ENCODE assay signal across 19 mouse cellular contexts in genomic region chr2:69939226-69939625, GRCm38 (mm10). TPM values are rescaled to one million over a fixed set of nuclear protein-coding genes. Genes with fewer than 3 reads are reported as not detected.
DNase-seq lines count a peak whose midpoint lies in the region; ATAC-seq and TF ChIP-seq lines count a peak whose summit lies in the region.
"Had no signal": no experiment of that assay in that cellular context is flagged by ENCODE, and none has a peak within 500 bp of the region (broad histone marks: within the 10 kb centered on the region; RNA-seq: fewer than 3 reads in every experiment).

No protein-coding gene starts in this region.

- DNase-seq in MEL (ENCODE audit: low read depth, low spot score) = peak; percentile 59
- peak; percentile 28 for DNase-seq in MEL-GATA-1-ER (ENCODE audit: extremely low read depth, low read depth)
- DNase-seq in ovary, adult 18-20 months (ENCODE audit: low spot score) = no peak
- no peak for DNase-seq in adrenal gland, adult 18-20 months (ENCODE audit: low spot score in 2 of 2)
- DNase-seq: cerebellum, adult 9-11 months; forebrain, postnatal 0 days; heart, postnatal 36 days; right cerebral cortex, postnatal 25 days; thymus, postnatal 36 days had no signal

- no peaks in the 10 kb centered on the region; the same call in 1 of the 2 replicates for H3K79me2 ChIP-seq in MEL (ENCODE audit: control insufficient read depth, insufficient read depth, low read length, poor library complexity)

- H3K27me3 ChIP-seq in MEL (ENCODE audit: control insufficient read depth in 1 of 2, insufficient read depth in 2 of 2, low read length in 2 of 2) = no peaks in the 10 kb centered on the region
- H3K27me3 ChIP-seq in liver, embryonic 16.5 days (ENCODE audit: control insufficient read depth, insufficient read depth, low read depth, low read length) = no peaks in the 10 kb centered on the region
- H3K27me3 ChIP-seq in neural tube, embryonic 15.5 days (replicated peaks) = no peaks in the 10 kb centered on the region
- H3K27me3 ChIP-seq: embryonic facial prominence, embryonic 13.5 days; heart, embryonic 13.5 days; hindbrain, embryonic 15.5 days; intestine, embryonic 15.5 days; kidney, embryonic 15.5 days; midbrain, embryonic 15.5 days had no signal

- TF ChIP-seq RAD21 in MEL (IDR thresholded peaks at IDR 0.05; ENCODE audit: low read depth, low read length) = no peak

- no peak overlapping the region for H3K27ac ChIP-seq in MEL (ENCODE audit: control insufficient read depth, low read depth, low read length)
- H3K27ac ChIP-seq in liver, embryonic 16.5 days (ENCODE audit: low read length) = peak overlapping the region; percentile 70
- H3K27ac ChIP-seq in neural tube, embryonic 15.5 days (replicated peaks) = no peak overlapping the region
- H3K27ac ChIP-seq: embryonic facial prominence, embryonic 13.5 days; heart, embryonic 13.5 days; hindbrain, embryonic 15.5 days; intestine, embryonic 15.5 days; kidney, embryonic 15.5 days; midbrain, embryonic 15.5 days had no signal

- WGBS in liver, embryonic 16.5 days (ENCODE audit: insufficient replicate concordance) = 27% methylated on average over 4 of the region's 4 CpGs
- WGBS in neural tube, embryonic 15.5 days = 89% methylated on average over 4 of the region's 4 CpGs

- ATAC-seq in erythroid progenitor cell, adult 5-6 weeks (replicated peaks; ENCODE audit: low FRiP score, poor library complexity, severe bottlenecking) = peak; percentile 97
- ATAC-seq in liver, embryonic 16.5 days (ENCODE audit: low read depth) = peak; percentile 98
- ATAC-seq in neural tube, embryonic 15.5 days (ENCODE audit: low FRiP score) = no peak
- ATAC-seq: forebrain, postnatal 0 days; intestine, embryonic 15.5 days; midbrain, embryonic 15.5 days had no signal

- H3K4me2 ChIP-seq in liver, embryonic 16.5 days (ENCODE audit: low read depth, low read length) = no peak overlapping the region
- no peak overlapping the region for H3K4me2 ChIP-seq in neural tube, embryonic 15.5 days
- H3K4me2 ChIP-seq: embryonic facial prominence, embryonic 13.5 days; heart, embryonic 13.5 days; hindbrain, embryonic 15.5 days; intestine, embryonic 15.5 days; kidney, embryonic 15.5 days; midbrain, embryonic 15.5 days had no signal

- no peaks in the 10 kb centered on the region for H3K9me3 ChIP-seq in MEL (replicated peaks; ENCODE audit: insufficient read depth, low read length)
- no peaks in the 10 kb centered on the region for H3K9me3 ChIP-seq in liver, embryonic 16.5 days (replicated peaks; ENCODE audit: control insufficient read depth, low read length)
- no peaks in the 10 kb centered on the region for H3K9me3 ChIP-seq in neural tube, embryonic 15.5 days (replicated peaks)
- H3K9me3 ChIP-seq: embryonic facial prominence, embryonic 13.5 days; heart, embryonic 13.5 days; hindbrain, embryonic 15.5 days; intestine, embryonic 15.5 days; kidney, embryonic 15.5 days; midbrain, embryonic 15.5 days had no signal

- H3K36me3 ChIP-seq in MEL (ENCODE audit: control insufficient read depth in 1 of 2, insufficient read depth in 2 of 2, low read length in 2 of 2) = peaks cover 4 to 14% of the 10 kb centered on the region in 2 experiments; a peak in 3 of 4 replicates
- peaks cover 2% of the 10 kb centered on the region for H3K36me3 ChIP-seq in liver, embryonic 16.5 days (ENCODE audit: control insufficient read depth, insufficient read depth)
- peaks cover 19% of the 10 kb centered on the region for H3K36me3 ChIP-seq in neural tube, embryonic 15.5 days

- no peak for TF ChIP-seq POLR2A in MEL (IDR thresholded peaks at IDR 0.05; ENCODE audit: control insufficient read depth in 1 of 2, insufficient read depth in 1 of 2, low read depth in 1 of 2, low read length in 2 of 2, poor library complexity in 1 of 2)

- H3K9ac ChIP-seq in MEL (ENCODE audit: control insufficient read depth, low read depth, low read length, poor library complexity, severe bottlenecking) = no peak overlapping the region
- no peak overlapping the region for H3K9ac ChIP-seq in liver, embryonic 16.5 days (ENCODE audit: low read depth, low read length)
- no peak overlapping the region for H3K9ac ChIP-seq in neural tube, embryonic 15.5 days (replicated peaks)
- H3K9ac ChIP-seq: embryonic facial prominence, embryonic 13.5 days; forebrain, postnatal 0 days; heart, embryonic 13.5 days; hindbrain, embryonic 15.5 days; intestine, embryonic 15.5 days; kidney, embryonic 15.5 days; midbrain, embryonic 15.5 days had no signal

- peak; percentile 11 to 46; a peak in 3 of 4 replicates for TF ChIP-seq EP300 in MEL (IDR thresholded peaks at IDR 0.05; ENCODE audit: low read depth in 1 of 2, low read length in 2 of 2)

- no peak overlapping the region for H3K4me3 ChIP-seq in MEL (ENCODE audit: control insufficient read depth in 1 of 2, insufficient read depth in 1 of 2, low read depth in 2 of 2, low read length in 2 of 2)
- no peak overlapping the region for H3K4me3 ChIP-seq in liver, embryonic 16.5 days (ENCODE audit: low read depth, low read length)
- H3K4me3 ChIP-seq in neural tube, embryonic 15.5 days (replicated peaks) = no peak overlapping the region
- H3K4me3 ChIP-seq: embryonic facial prominence, embryonic 13.5 days; heart, embryonic 13.5 days; hindbrain, embryonic 15.5 days; intestine, embryonic 15.5 days; kidney, embryonic 15.5 days; midbrain, embryonic 15.5 days; myocyte had no signal

- H3K4me1 ChIP-seq in MEL (ENCODE audit: control insufficient read depth in 1 of 2, insufficient read depth in 2 of 2, low read length in 2 of 2) = peaks cover 0 to 3% of the 10 kb centered on the region in 2 experiments; a peak in 2 of 4 replicates
- peaks cover 18% of the 10 kb centered on the region for H3K4me1 ChIP-seq in liver, embryonic 16.5 days (ENCODE audit: control insufficient read depth, low read depth, low read length)
- H3K4me1 ChIP-seq in neural tube, embryonic 15.5 days = no peaks in the 10 kb centered on the region
- H3K4me1 ChIP-seq: embryonic facial prominence, embryonic 13.5 days; heart, embryonic 13.5 days; intestine, embryonic 15.5 days; kidney, embryonic 15.5 days; midbrain, embryonic 15.5 days had no signal

- TF ChIP-seq CTCF in MEL (IDR thresholded peaks at IDR 0.05 in 2 of 3, conservative IDR thresholded peaks at IDR 0.05 in 1 of 3; ENCODE audit: control insufficient read depth in 1 of 3, insufficient read depth in 1 of 3, low read depth in 2 of 3, low read length in 3 of 3, poor library complexity in 1 of 3, severe bottlenecking in 1 of 3) = no peak

TF ChIP-seq in MEL, 35 proteins besides CTCF, POLR2A, EP300 and RAD21 (continues in another document):
- TF ChIP-seq TCF12 (IDR thresholded peaks at IDR 0.05; ENCODE audit: low read depth, low read length) = peak; percentile 13; the same call in 1 of the 2 replicates
- no peak for TF ChIP-seq E2F4 (IDR thresholded peaks at IDR 0.05; ENCODE audit: borderline replicate concordance, low read depth, low read length)
- TF ChIP-seq TBP (IDR thresholded peaks at IDR 0.05; ENCODE audit: low read depth, low read length) = 0 out of 2 replicates have a peak, but pooled peaks have one; percentile 18
- TF ChIP-seq BHLHE40 (IDR thresholded peaks at IDR 0.05; ENCODE audit: borderline replicate concordance, low read depth, low read length) = no peak
- peak; percentile 79 for TF ChIP-seq TAL1 (IDR thresholded peaks at IDR 0.05; ENCODE audit: low read length)
- no peak for TF ChIP-seq MYC (IDR thresholded peaks at IDR 0.05; ENCODE audit: low read depth, low read length)
- no peak for TF ChIP-seq MXI1 (IDR thresholded peaks at IDR 0.05; ENCODE audit: low read depth, low read length)
- no peak for TF ChIP-seq NELFE (IDR thresholded peaks at IDR 0.05; ENCODE audit: low read depth, low read length)
- TF ChIP-seq POLR2AphosphoS5 (IDR thresholded peaks at IDR 0.05; ENCODE audit: borderline replicate concordance, low read depth, low read length) = no peak
- TF ChIP-seq JUND (IDR thresholded peaks at IDR 0.05; ENCODE audit: low read depth, low read length) = no peak
- TF ChIP-seq NRF1 (IDR thresholded peaks at IDR 0.05; ENCODE audit: insufficient read depth, low read depth, low read length, poor library complexity, severe bottlenecking) = no peak
- TF ChIP-seq ETS1 (IDR thresholded peaks at IDR 0.05; ENCODE audit: low read depth, low read length) = no peak
- TF ChIP-seq GABPA (IDR thresholded peaks at IDR 0.05; ENCODE audit: low read depth, low read length) = no peak
- no peak for TF ChIP-seq ZNF384 (IDR thresholded peaks at IDR 0.05; ENCODE audit: low read depth, low read length)
- TF ChIP-seq KAT2A (conservative IDR thresholded peaks at IDR 0.05; ENCODE audit: low read depth, low read length) = no peak
- TF ChIP-seq SMC3 (IDR thresholded peaks at IDR 0.05; ENCODE audit: low read depth, low read length) = no peak
- no peak for TF ChIP-seq ZC3H11A (IDR thresholded peaks at IDR 0.05; ENCODE audit: low read depth, low read length)
- TF ChIP-seq MAX (IDR thresholded peaks at IDR 0.05; ENCODE audit: low read length) = no peak
- no peak for TF ChIP-seq USF1 (IDR thresholded peaks at IDR 0.05; ENCODE audit: low read depth, low read length)
- TF ChIP-seq ELF1 (IDR thresholded peaks at IDR 0.05; ENCODE audit: low read depth, low read length) = no peak
- TF ChIP-seq MAZ (IDR thresholded peaks at IDR 0.05; ENCODE audit: low read depth, low read length) = no peak

RNA-seq across cellular contexts. Expression of gene Ubr3, which starts 42.2 kb away (rescaled TPM):
- 10.1 and 13.5 TPM in 2 replicates for total RNA-seq in MEL (2012; rRNA removed)
- polyA plus RNA-seq in MEL (2012; ENCODE audit: insufficient read depth in 1 of 2, insufficient read length in 2 of 2, low read depth in 1 of 2, low replicate concordance in 2 of 2, missing spikeins in 1 of 2) = 100 to 1,000 TPM in 1 of 2 experiments, 10 to 100 TPM in 1; 25.3 to 188 TPM
- total RNA-seq in erythroid progenitor cell, adult 5-6 weeks (2015; ENCODE audit: low replicate concordance) = 70.3 and 101 TPM in 2 replicates
- total RNA-seq in erythroid progenitor cell, adult 5-6 weeks (2017; ENCODE audit: low replicate concordance) = 53.0 and 72.6 TPM in 2 replicates
- polyA plus RNA-seq in liver, embryonic 16.5 days (2015; fragmentation: Nextera tagmentation; extraction: Ambion mirVana) = 4.8 and 5.6 TPM in 2 replicates
- 10 to 100 TPM; 66.6 to 85.9 TPM for total RNA-seq in adrenal gland, adult 18-20 months (2021)
- 15.2 and 17.7 TPM in 2 replicates for polyA plus RNA-seq in neural tube, embryonic 15.5 days (2015; fragmentation: Nextera tagmentation; extraction: Ambion mirVana)

RNA-seq across cellular contexts. Expression of gene Mettl5, which starts 53.8 kb away (rescaled TPM):
- 27.5 and 32.3 TPM in 2 replicates for total RNA-seq in MEL (2012; rRNA removed)
- polyA plus RNA-seq in MEL (2012; ENCODE audit: insufficient read depth in 1 of 2, insufficient read length in 2 of 2, low read depth in 1 of 2, low replicate concordance in 2 of 2, missing spikeins in 1 of 2) = 10 to 100 TPM in 1 of 2 experiments, not detected in 1; 29.2 TPM
- total RNA-seq in erythroid progenitor cell, adult 5-6 weeks (2015; ENCODE audit: low replicate concordance) = 18.0 and 22.7 TPM in 2 replicates
- 14.1 and 25.4 TPM in 2 replicates for total RNA-seq in erythroid progenitor cell, adult 5-6 weeks (2017; ENCODE audit: low replicate concordance)
- polyA plus RNA-seq in liver, embryonic 16.5 days (2015; fragmentation: Nextera tagmentation; extraction: Ambion mirVana) = 23.5 and 29.7 TPM in 2 replicates
- total RNA-seq in adrenal gland, adult 18-20 months (2021) = 10 to 100 TPM; 15.7 to 17.3 TPM
- polyA plus RNA-seq in neural tube, embryonic 15.5 days (2015; fragmentation: Nextera tagmentation; extraction: Ambion mirVana) = 30.3 and 34.6 TPM in 2 replicates

Comparison
In these comparisons a context has a peak if more than half of its experiments do, and no peak if none do; other contexts are left out.
1. DNase-seq: peak in MEL (single experiment) and MEL-GATA-1-ER (single experiment); none in ovary, adult 18-20 months (single experiment) and adrenal gland, adult 18-20 months (0 of 2).